Mouse (Mus musculus) 3T3-L1 (cell line): ENCODE measurements around the gene Glp1r.

Experiments
- DNase-seq: peaks from one replicate; pipeline ENCODE4 v3.0.0-alpha.2; 2015; ENCODE audit warnings: low read depth, low spot score

The Glp1r gene

GRCm38 (mm10) chr17:30901627-30902026 lies at the start of gene Glp1r:
TSS of gene Glp1r (plus strand) at chr17:30901817.
- no peak for DNase-seq

- DNase-seq: peak; percentile 13
Measured at GRCm38 (mm10) chr17:30852345-30852744, 49.3 kb upstream of the Glp1r start.

GRCm38 (mm10) chr17:30857347-30857746 lies 44.3 kb upstream of the Glp1r start:
- DNase-seq: no peak

- no peak for DNase-seq
Measured at GRCm38 (mm10) chr17:30858586-30859259, 42.9 kb upstream of the Glp1r start.

GRCm38 (mm10) chr17:30859989-30860585 lies 41.5 kb upstream of the Glp1r start:
- DNase-seq: no peak

GRCm38 (mm10) chr17:30860606-30861005 lies 41.0 kb upstream of the Glp1r start:
- DNase-seq: no peak

GRCm38 (mm10) chr17:30866281-30866680 lies 35.3 kb upstream of the Glp1r start:
- DNase-seq: no peak

- DNase-seq: no peak
Measured at GRCm38 (mm10) chr17:30866966-30867365, 34.7 kb upstream of the Glp1r start.

GRCm38 (mm10) chr17:30871040-30871439 lies 30.6 kb upstream of the Glp1r start:
- DNase-seq: no peak

GRCm38 (mm10) chr17:30874276-30874675 lies 27.3 kb upstream of the Glp1r start:
- DNase-seq: no peak

- no peak for DNase-seq
Measured at GRCm38 (mm10) chr17:30877456-30877855, 24.2 kb upstream of the Glp1r start.

- DNase-seq: no peak
Measured at GRCm38 (mm10) chr17:30878626-30879025, 23.0 kb upstream of the Glp1r start.

- no peak for DNase-seq
Measured at GRCm38 (mm10) chr17:30880391-30880790, 21.2 kb upstream of the Glp1r start.

- no peak for DNase-seq
Measured at GRCm38 (mm10) chr17:30881001-30881400, 20.6 kb upstream of the Glp1r start.

GRCm38 (mm10) chr17:30882206-30882605 lies 19.4 kb upstream of the Glp1r start:
- no peak for DNase-seq

- no peak for DNase-seq
Measured at GRCm38 (mm10) chr17:30883534-30883933, 18.1 kb upstream of the Glp1r start.

GRCm38 (mm10) chr17:30892086-30892485 lies 9.5 kb upstream of the Glp1r start:
- no peak for DNase-seq

- peak; percentile 21 for DNase-seq
Measured at GRCm38 (mm10) chr17:30892730-30893129, 8.9 kb upstream of the Glp1r start.

GRCm38 (mm10) chr17:30897075-30897474 lies 4.5 kb upstream of the Glp1r start:
- DNase-seq: peak; percentile 35

- no peak for DNase-seq
Measured at GRCm38 (mm10) chr17:30904096-30904495, 2.5 kb downstream of the Glp1r start.

GRCm38 (mm10) chr17:30907577-30907976 lies 6.0 kb downstream of the Glp1r start:
- no peak for DNase-seq

GRCm38 (mm10) chr17:30910866-30911731 lies 9.5 kb downstream of the Glp1r start:
- DNase-seq: peak; percentile 70

- no peak for DNase-seq
Measured at GRCm38 (mm10) chr17:30911732-30912088, 10.1 kb downstream of the Glp1r start.
